Mouse (Mus musculus) kidney, embryonic 15.5 days (tissue): ENCODE data around the gene Kdsr. TPM values are rescaled to one million over a fixed set of nuclear protein-coding genes. Genes with fewer than 3 reads are reported as not detected.

Source experiments
- ATAC-seq: fragments of 200-750 bp; cut with Nextera tagmentation; replicated peaks from 2 replicates; pipeline ENCODE4 v1.8.0; 2017; ENCODE audit warnings: moderate TSS enrichment; ENCODE audit not compliant: low FRiP score
- H3K27ac ChIP-seq: fragments of 300-500 bp; sonication (generic); 2 replicates; pipeline ENCODE4 v1.5.1; 2015; ENCODE audit warnings: mild to moderate bottlenecking, inconsistent platforms
- H3K27me3 ChIP-seq: fragments of 300-500 bp; sonication (generic); 2 replicates; pipeline ENCODE4 v1.6.1; 2015; ENCODE audit warnings: inconsistent platforms
- H3K36me3 ChIP-seq: fragments of 300-500 bp; sonication (generic); 2 replicates; pipeline ENCODE4 v1.6.1; 2015; ENCODE audit warnings: inconsistent platforms
- H3K4me1 ChIP-seq: fragments of 300-500 bp; sonication (generic); 2 replicates; pipeline ENCODE4 v1.6.1; 2015; ENCODE audit warnings: inconsistent platforms
- H3K4me2 ChIP-seq: fragments of 300-500 bp; sonication (generic); 2 replicates; pipeline ENCODE4 v1.6.1; 2015; ENCODE audit warnings: moderate library complexity, mild to moderate bottlenecking, inconsistent platforms
- H3K4me3 ChIP-seq: fragments of 300-500 bp; sonication (generic); replicated peaks from 2 replicates; pipeline ENCODE4 v1.5.1; 2015; ENCODE audit warnings: mild to moderate bottlenecking, inconsistent platforms
- H3K9ac ChIP-seq: fragments of 300-500 bp; sonication (generic); 2 replicates; pipeline ENCODE4 v1.6.1; 2015; ENCODE audit warnings: mild to moderate bottlenecking, inconsistent platforms
- H3K9me3 ChIP-seq: fragments of 300-500 bp; sonication (generic); replicated peaks from 2 replicates; pipeline ENCODE4 v1.6.1; 2016; ENCODE audit warnings: inconsistent platforms
- WGBS: fragments of 180-500 bp; shearing (Covaris S2); methylation state at CpG from one replicate; pipeline ENCODE4 v1.1.7; 2015; ENCODE audit warnings: mixed read lengths; 5-methylcytosine and 5-hydroxymethylcytosine counted together
- polyA plus RNA-seq: library from polyadenylated mRNA; unstranded; fragments of >200 nt; fragmentation: Nextera tagmentation; extraction: Ambion mirVana; gene quantifications from 2 replicates; pipeline ENCODE4 v1.2.1, GENCODE M21; 2015

Gene Kdsr
- polyA plus RNA-seq, 1 experiment from 2014 or later = 11.3 TPM

DNA sequence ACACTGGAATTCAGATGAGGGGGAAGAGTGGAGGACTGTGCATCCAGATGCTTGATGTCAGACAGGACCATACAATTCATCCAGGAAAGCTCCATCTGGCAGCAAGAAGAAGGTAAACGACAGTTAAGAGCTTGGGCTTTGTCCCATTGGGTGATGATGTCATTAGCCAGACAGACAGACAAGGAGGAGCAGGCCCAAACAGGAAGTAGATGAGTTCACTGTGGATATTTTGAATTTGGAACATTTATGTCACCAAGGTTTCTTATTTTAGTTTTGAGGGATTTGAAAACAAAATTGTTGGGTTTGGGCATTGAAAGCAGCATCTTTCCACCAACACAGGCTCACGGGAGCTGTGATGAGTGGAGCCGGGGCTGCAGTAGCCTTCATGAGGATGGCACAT lies 75.0 kb downstream of the Kdsr start:
- no peak for ATAC-seq
- H3K4me1 ChIP-seq = peaks cover 26% of the 10 kb centered on the region
- no peaks in the 10 kb centered on the region for H3K36me3 ChIP-seq
- no peak overlapping the region for H3K4me2 ChIP-seq
- WGBS = 80% methylated on average over 3 of the region's 3 CpGs
- H3K4me3 ChIP-seq = no peak overlapping the region
- H3K9me3 ChIP-seq = no peaks in the 10 kb centered on the region
- H3K27ac ChIP-seq = no peak overlapping the region
- H3K27me3 ChIP-seq = no peaks in the 10 kb centered on the region
- H3K9ac ChIP-seq = no peak overlapping the region

GRCm38 (mm10) chr1:106682829-106683228 lies 76.7 kb downstream of the Kdsr start:
- no peak overlapping the region for H3K27ac ChIP-seq
- H3K9ac ChIP-seq = no peak overlapping the region
- H3K4me2 ChIP-seq = no peak overlapping the region
- no peaks in the 10 kb centered on the region for H3K9me3 ChIP-seq
- no peaks in the 10 kb centered on the region for H3K27me3 ChIP-seq
- H3K4me1 ChIP-seq = peaks cover 20% of the 10 kb centered on the region
- H3K36me3 ChIP-seq = no peaks in the 10 kb centered on the region
- 79% methylated on average over 3 of the region's 3 CpGs for WGBS
- H3K4me3 ChIP-seq = no peak overlapping the region
- ATAC-seq = no peak

DNA sequence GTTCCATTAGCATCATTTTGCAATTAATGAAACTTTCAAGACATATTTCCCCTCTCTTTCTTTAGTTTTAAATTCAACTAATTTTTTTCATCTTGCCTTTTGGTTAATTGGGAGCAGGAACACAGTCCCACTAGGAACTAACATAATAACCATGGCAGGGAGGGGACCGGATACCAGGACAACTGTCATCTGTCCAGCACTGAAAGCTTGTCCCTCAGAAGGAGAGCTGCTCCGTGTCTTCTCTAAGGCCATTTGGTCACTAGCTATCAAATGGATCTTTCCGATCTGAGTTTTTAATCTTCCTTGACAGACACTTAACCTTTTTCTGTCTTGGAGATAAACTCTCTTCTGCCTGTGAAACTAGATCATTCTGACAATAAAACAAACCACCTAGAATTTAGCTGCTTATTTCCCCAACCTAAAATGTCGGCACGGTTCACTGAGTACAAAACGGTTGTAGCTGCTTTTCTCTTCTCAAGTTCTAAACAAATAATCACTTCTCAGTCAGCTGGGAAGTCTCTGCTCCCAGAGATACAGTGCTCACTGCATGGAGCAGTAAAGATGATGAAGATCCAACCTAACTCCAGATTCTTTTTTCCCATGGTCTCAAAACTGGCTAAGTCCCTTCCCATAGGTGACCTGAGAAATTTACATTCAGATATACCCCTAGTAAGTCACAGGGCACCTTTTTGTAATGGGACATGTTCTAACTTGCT lies 79.6 kb downstream of the Kdsr start:
- Histone ChIP-seq H3K27ac (no peak overlapping the region; the same call in 1 of the 2 replicates), H3K36me3 (no peaks in the 10 kb centered on the region), H3K27me3 (no peaks in the 10 kb centered on the region), H3K4me3 (no peak overlapping the region), H3K9me3 (no peaks in the 10 kb centered on the region), H3K4me1 (peaks cover 10% of the 10 kb centered on the region), H3K4me2 (no peak overlapping the region), H3K9ac (no peak overlapping the region)
- ATAC-seq = peak; percentile 59
- WGBS = 20% methylated on average over 6 of the region's 6 CpGs

DNA sequence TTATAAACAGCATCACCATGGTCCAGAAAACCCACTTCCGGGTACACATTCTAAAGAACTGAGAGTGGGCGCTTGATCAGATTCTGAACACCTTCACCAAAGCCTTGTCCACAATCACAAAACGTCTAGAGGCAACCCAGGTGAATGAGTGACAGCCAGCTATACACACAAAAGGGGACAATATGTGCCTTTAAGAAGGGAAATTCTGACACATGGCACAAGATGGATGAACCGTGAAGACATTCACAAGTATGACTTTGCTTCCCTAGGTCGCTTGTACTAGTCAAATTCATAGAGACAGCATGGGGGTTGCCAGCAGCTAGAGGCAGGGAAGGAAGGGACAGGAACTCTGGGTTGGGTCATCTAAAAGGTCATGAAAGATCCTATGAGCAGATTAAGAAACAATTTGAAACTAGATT lies 81.5 kb downstream of the Kdsr start:
- H3K27ac ChIP-seq = no peak overlapping the region
- H3K27me3 ChIP-seq = no peaks in the 10 kb centered on the region
- peaks cover 7% of the 10 kb centered on the region for H3K4me1 ChIP-seq
- no peak overlapping the region for H3K4me3 ChIP-seq
- ATAC-seq = no peak
- no peaks in the 10 kb centered on the region for H3K9me3 ChIP-seq
- H3K36me3 ChIP-seq = no peaks in the 10 kb centered on the region
- no peak overlapping the region for H3K4me2 ChIP-seq
- 71% methylated on average over 5 of the region's 5 CpGs for whole genome bisulfite sequencing
- no peak overlapping the region for H3K9ac ChIP-seq

Other genes with a start within 250 kb of the Kdsr start
- gene Bcl2, start 45.5 kb downstream of the Kdsr start, polyA plus RNA-seq = 26.4 and 26.7 TPM in 2 replicates
- gene Vps4b, start 37.0 kb upstream of the Kdsr start, polyA plus RNA-seq = 73.9 and 78.6 TPM in 2 replicates
- 0.31 and 0.33 TPM in 2 replicates for gene Serpinb5, start 101.4 kb upstream of the Kdsr start, polyA plus RNA-seq
- gene Serpinb12, start 174.7 kb upstream of the Kdsr start, polyA plus RNA-seq = 0.59 TPM in 1 of 2 replicates, not detected in the other
- not detected in 2 replicates for gene Serpinb13, start 221.3 kb upstream of the Kdsr start, polyA plus RNA-seq